Mouse (Mus musculus) kidney, postnatal 25 days (tissue): ENCODE measurements around the gene March2.
A peak's percentile ranks its signal among the peaks of the same experiment; 100 is the strongest.

Experiments
- DNase-seq, 2 experiments: peaks; one replicate each; pipeline ENCODE4 v3.0.0; 2021; ENCODE audit warnings: mixed read lengths in 2 of 2

The March2 gene

GRCm38 (mm10) chr17:33717246-33717645, 1.2 kb downstream of the March2 start:
- DNase-seq, result no peak

GRCm38 (mm10) chr17:33714779-33715178, 3.7 kb downstream of the March2 start:
- DNase-seq, result no peak

DNA sequence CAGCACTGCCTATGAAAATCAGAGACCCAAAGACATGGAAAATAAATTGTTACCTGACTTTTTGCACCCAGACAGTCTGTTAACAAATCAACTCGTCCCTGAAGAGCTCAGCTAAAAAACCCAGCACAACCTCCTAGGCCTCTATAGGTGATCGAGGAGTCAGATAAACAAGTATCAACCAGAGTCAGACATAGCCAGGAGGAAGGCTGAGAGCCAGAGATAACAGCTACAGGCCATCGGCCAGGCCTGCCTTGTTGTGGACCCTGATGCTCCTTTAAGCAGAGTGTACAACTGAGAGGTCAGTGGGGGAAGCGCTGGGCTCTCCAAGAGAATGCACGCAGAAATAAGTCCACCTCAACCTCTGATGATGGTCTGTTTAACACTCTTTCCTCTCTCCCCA, 5.2 kb downstream of the March2 start:
- no peak for DNase-seq

GRCm38 (mm10) chr17:33709834-33710233, 8.6 kb downstream of the March2 start:
- DNase-seq, result no peak

DNA sequence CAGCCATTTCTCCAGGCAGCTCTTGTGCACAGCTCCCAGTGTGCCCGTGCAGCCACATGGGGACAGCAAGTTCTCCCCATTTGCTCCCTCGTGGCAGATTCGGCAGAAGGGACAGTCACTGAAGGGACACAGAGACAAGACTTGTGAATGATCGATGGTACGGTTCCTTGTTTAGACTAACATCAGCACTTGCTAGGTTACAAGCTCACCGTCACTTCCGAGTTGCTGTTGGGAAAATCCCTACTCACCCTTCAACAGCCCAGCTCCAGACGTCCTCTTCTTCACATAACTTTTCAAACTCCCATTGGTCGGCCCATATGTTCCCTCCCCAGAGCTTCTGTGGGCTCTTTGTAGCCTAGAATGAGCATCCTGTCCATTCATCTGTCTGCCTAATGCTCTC, 15.4 kb downstream of the March2 start:
- DNase-seq, result no peak

GRCm38 (mm10) chr17:33702178-33702577, 16.3 kb downstream of the March2 start:
- no peak for DNase-seq

DNA sequence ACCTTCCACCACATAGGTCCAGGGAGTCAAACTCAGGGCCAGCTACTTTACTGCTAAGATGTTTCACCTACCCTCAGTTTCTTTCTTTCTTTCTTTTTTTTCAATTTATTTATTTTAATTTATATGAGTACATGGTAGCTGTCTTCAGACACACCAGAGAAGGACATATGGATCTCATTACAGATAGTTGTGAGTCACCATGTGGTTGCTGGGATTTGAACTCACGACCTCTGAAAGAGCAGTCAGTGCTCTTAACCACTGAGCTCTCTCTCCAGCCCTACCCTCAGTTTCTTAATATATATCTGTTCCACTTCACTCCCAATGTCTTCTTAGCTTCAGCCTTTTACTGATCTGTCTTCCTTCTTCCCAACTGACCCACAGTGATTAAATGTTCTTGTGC, 23.0 kb downstream of the March2 start:
- no peak for DNase-seq

GRCm38 (mm10) chr17:33686760-33687159, 31.7 kb downstream of the March2 start, which contains the start of gene Hnrnpm:
Gene Hnrnpm, minus strand, starts transcription at chr17:33686860.
- DNase-seq, result no peak

DNA sequence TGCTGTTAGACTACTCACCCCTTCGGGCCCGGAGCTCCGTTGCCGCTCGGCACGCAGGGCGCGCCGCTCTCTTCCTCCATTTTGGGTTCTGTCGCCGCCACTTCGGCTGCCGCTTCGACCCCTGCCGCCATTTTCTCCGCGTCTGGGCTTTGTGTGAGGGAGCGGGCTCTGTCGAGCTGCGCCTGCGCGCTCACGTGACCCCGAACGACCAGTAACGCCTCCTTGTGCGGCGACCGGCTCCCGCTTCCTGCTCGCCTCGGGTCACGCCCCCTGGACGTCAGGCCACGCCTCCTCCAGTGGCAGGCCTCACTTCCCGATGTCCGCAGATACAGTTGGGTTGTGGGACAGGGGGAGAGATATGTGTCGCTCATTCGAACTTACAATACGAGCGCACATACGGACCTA, 33.2 kb downstream of the March2 start:
- DNase-seq, result peak; percentile 99 to 100

DNA sequence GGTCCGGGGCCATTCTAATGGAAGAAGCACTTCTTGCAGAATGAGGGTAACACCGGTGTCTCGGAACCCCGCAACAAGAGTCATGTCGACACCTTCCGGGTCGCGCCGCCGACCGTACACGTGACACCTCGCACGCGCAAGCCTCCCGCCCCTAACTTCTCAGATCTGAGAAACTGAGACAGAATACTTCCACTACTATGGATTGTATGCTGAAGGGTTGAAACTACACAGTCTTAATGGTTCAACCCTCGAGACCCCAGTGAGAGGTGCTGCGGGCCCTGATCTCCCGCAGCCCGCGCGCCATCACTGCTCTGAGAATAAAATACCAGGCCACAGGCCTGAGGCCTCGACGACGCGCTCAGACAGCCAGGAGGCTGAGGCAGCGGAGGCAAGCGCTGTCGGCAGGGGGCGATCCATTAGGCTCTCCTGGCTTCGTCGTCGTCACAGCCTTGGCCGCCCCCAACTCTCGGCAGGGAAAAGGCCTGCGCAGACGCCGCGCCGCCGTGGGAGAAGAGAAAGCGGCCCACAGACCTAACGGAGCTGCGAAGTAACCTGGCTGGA, 33.7 kb downstream of the March2 start:
- peak; percentile 64 to 80 for DNase-seq

DNA sequence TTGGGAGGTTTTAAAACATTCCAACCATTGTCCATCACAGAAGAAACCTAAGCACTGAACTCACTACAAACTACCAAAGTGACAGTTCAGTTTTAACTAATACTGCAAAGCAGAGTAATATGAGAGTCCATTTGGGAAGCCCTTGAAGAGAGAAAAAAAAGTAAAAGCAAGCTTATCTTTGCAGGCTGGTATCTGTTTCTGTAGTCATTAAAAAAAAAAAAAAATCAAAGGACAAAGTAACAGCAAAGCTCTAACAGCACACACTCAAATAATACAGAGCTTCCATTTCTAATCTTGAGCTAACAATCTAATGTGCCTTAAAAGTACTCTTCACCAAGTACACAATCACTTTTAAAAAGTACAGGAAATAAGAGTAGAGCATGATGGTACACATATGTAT, 36.7 kb downstream of the March2 start:
- DNase-seq, result no peak

GRCm38 (mm10) chr17:33678771-33679170, 39.7 kb downstream of the March2 start:
- DNase-seq, result no peak

GRCm38 (mm10) chr17:33676086-33676485, 42.4 kb downstream of the March2 start:
- DNase-seq, result no peak

- peak; percentile 56 to 70 for DNase-seq
Observed at GRCm38 (mm10) chr17:33675452-33675851, 43.0 kb downstream of the March2 start.

DNA sequence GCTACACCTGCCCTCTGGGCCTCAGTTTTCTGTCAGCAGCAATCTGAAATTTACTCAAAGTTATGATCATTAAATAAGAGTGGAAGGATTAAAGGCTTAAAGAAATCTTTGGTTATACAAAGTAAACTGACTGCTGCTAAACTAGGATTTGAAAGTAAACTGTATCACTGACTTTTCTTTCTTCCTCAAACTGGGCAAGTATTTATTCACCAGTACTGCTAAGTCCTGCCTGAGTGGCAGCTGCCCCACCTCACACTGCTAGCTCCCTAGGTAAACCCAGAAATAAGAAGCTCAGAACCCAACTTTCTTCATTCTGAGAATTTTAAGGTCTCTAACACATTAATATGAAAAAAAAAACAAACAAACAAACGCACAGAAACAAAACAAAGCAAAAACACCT, 44.6 kb downstream of the March2 start:
- DNase-seq, result no peak

DNA sequence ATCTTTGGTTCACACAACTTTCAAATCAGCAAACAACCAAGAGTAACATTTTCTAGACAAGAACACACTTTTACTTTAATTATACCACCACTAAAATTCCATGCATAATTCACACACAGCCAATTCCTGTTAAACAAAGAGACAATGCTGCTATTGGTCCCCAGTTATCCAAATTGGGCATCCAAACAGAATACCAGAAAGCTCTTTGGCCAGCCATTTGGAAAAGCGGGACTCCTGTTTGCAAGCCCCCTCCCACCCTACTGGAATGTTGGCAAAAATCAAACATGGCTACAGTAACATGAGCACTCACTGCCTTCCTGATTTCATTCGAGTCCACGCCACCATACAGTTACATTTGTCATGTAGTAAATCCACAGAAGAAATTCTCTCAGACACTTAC, 48.8 kb downstream of the March2 start:
- DNase-seq, result no peak

DNA sequence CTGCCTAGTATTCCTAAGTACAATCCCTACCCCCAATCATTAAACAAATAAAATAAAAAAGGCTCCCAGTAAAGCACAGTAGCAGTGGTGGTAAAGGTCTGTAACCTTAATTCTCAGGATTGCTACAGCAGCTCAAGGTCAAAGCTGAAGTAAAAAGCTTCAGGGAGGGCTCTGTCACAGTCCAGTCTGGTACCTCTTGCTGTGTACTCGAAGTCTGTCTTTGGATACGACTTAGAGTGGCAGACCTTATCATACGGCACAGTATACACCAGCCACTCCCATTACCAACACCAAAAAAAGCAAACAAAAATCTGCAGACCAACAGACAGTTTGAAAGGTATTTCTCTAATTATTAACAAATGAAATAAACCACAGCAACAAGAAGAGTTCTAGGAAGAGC, 51.7 kb downstream of the March2 start:
- no peak for DNase-seq

DNA sequence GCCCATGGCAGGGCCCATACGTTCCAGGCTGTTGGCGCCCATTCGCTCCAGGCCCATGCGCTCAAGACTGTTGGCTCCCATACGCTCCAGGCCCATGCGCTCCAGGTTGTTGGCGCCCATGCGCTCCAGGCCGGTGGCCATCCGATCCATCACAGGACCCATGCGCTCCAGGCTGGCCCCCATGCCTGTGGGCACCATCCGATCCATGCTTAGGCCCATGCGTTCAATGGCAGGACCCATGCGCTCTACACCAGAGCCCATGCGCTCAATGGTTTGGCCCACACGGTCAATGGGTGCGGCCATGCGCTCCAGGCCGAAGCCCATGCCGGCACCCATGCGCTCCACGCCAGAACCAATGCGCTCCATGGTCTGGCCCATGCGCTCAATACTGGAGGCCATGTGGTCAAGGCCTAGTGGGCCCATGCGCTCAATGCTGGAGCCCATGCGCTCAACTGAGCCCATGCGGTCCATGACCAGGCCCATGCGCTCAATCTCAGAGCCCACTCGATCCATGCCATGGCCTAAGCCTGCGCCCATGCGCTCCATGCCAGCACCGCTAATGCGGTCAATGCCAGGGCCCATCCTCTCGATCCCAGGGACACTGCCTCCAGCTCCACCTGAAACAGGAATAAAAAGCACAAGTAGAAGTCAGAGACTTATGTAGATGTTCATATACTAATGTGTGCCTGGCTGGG, 68.5 kb downstream of the March2 start:
- no peak for DNase-seq

- no peak for DNase-seq
Observed at GRCm38 (mm10) chr17:33645073-33645472, 73.4 kb downstream of the March2 start.

DNA sequence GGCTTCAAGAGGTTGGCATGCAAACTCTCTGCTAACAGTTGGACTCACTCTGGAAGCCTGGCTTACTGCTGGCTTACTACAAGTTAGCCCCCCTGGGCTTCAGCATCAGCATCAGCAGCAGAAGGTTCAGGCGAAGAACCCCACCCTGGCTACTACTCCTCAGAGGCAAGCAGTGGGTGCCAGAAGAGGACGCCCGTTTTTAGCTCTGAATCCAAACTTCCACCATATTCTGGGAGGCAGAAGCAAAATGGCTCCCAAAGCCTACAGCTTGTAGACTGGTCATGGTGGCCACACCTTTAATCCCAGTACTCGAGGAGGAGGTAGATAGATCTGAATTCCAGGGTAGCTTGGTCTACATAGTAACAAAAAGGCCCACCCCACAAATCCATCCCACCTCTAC, 74.4 kb downstream of the March2 start:
- no peak for DNase-seq

- DNase-seq, result peak in 1 of 2 experiments; percentile 6
Observed at GRCm38 (mm10) chr17:33639743-33640142, 78.7 kb downstream of the March2 start.

GRCm38 (mm10) chr17:33637516-33638276, 80.8 kb downstream of the March2 start, which contains the start of gene Pram1:
Gene Pram1, plus strand, starts transcription at chr17:33638056.
- peak in 1 of 2 experiments; percentile 32 for DNase-seq

- peak in 1 of 2 experiments; percentile 23 for DNase-seq
Observed at GRCm38 (mm10) chr17:33637038-33637437, 81.4 kb downstream of the March2 start.
